Mouse (Mus musculus) 3134 (cell line): ENCODE data around the gene Tex26.

Experiments
- DNase-seq: peaks from one replicate; pipeline ENCODE4 v3.0.0-alpha.2; 2011; ENCODE audit warnings: low spot score; ENCODE audit not compliant: insufficient read length; ENCODE audit errors: extremely low read depth

Gene Tex26

GRCm38 (mm10) chr5:149430943-149431342, 8.5 kb upstream of the Tex26 start:
- no peak for DNase-seq

- no peak for DNase-seq
Observed at GRCm38 (mm10) chr5:149433618-149434017, 5.8 kb upstream of the Tex26 start.

- DNase-seq, result no peak
Observed at GRCm38 (mm10) chr5:149434141-149434690, 5.2 kb upstream of the Tex26 start.

GRCm38 (mm10) chr5:149436541-149436940, 2.9 kb upstream of the Tex26 start:
- DNase-seq, result no peak

- no peak for DNase-seq
Observed at GRCm38 (mm10) chr5:149437150-149437549, 2.3 kb upstream of the Tex26 start.

- peak; percentile 59 for DNase-seq
Observed at GRCm38 (mm10) chr5:149440180-149440573, 717 bp downstream of the Tex26 start.

GRCm38 (mm10) chr5:149441646-149442276, 2.3 kb downstream of the Tex26 start:
- DNase-seq, result no peak

- DNase-seq, result no peak
Observed at GRCm38 (mm10) chr5:149442277-149442660, 2.8 kb downstream of the Tex26 start.

- no peak for DNase-seq
Observed at GRCm38 (mm10) chr5:149444451-149444850, 5.0 kb downstream of the Tex26 start.

- DNase-seq, result no peak
Observed at GRCm38 (mm10) chr5:149446495-149446894, 7.0 kb downstream of the Tex26 start.

GRCm38 (mm10) chr5:149447733-149448132, 8.3 kb downstream of the Tex26 start:
- no peak for DNase-seq

- DNase-seq, result no peak
Observed at GRCm38 (mm10) chr5:149449406-149449805, 9.9 kb downstream of the Tex26 start.

- DNase-seq, result no peak
Observed at GRCm38 (mm10) chr5:149451209-149451681, 11.8 kb downstream of the Tex26 start.

GRCm38 (mm10) chr5:149454281-149454680, 14.8 kb downstream of the Tex26 start:
- DNase-seq, result peak; percentile 44

GRCm38 (mm10) chr5:149456544-149456943, 17.1 kb downstream of the Tex26 start:
- no peak for DNase-seq

- DNase-seq, result no peak
Observed at GRCm38 (mm10) chr5:149462071-149462470, 22.6 kb downstream of the Tex26 start.

- DNase-seq, result no peak
Observed at GRCm38 (mm10) chr5:149465305-149465704, 25.8 kb downstream of the Tex26 start.

- no peak for DNase-seq
Observed at GRCm38 (mm10) chr5:149474142-149474541, 34.7 kb downstream of the Tex26 start.

- DNase-seq, result no peak
Observed at GRCm38 (mm10) chr5:149474701-149475468, 35.4 kb downstream of the Tex26 start.

GRCm38 (mm10) chr5:149481920-149482319, 42.5 kb downstream of the Tex26 start:
- no peak for DNase-seq

GRCm38 (mm10) chr5:149483321-149484052, 44.0 kb downstream of the Tex26 start:
- peak; percentile 15 for DNase-seq
